ENCODE assay signal across 22 mouse cellular contexts in genomic region chrX:107264619-107265018, GRCm38 (mm10). TPM values are rescaled to one million over a fixed set of nuclear protein-coding genes. Genes with fewer than 3 reads are reported as not detected.
DNase-seq lines count a peak whose midpoint lies in the region; ATAC-seq and TF ChIP-seq lines count a peak whose summit lies in the region.
"Had no signal": no experiment of that assay in that cellular context is flagged by ENCODE, and none has a peak within 500 bp of the region (broad histone marks: within the 10 kb centered on the region; RNA-seq: fewer than 3 reads in every experiment).

No protein-coding gene starts in this region.

- no peak for TF ChIP-seq EP300 in MEL (IDR thresholded peaks at IDR 0.05; ENCODE audit: low read depth in 1 of 2, low read length in 2 of 2)

- no peak for TF ChIP-seq RAD21 in MEL (IDR thresholded peaks at IDR 0.05; ENCODE audit: low read depth, low read length)

- no peak overlapping the region for H3K4me3 ChIP-seq in MEL (ENCODE audit: control insufficient read depth in 1 of 2, insufficient read depth in 1 of 2, low read depth in 2 of 2, low read length in 2 of 2)
- H3K4me3 ChIP-seq in liver, embryonic 11.5 days (ENCODE audit: low read depth, low read length): no peak overlapping the region
- no peak overlapping the region for H3K4me3 ChIP-seq in hindbrain, postnatal 0 days (ENCODE audit: low read length)
- H3K4me3 ChIP-seq: embryonic facial prominence, embryonic 13.5 days; forebrain, embryonic 12.5 days; heart, embryonic 12.5 days; hindbrain, embryonic 15.5 days had no signal

- H3K9me3 ChIP-seq in MEL (replicated peaks; ENCODE audit: insufficient read depth, low read length): no peaks in the 10 kb centered on the region
- no peaks in the 10 kb centered on the region for H3K9me3 ChIP-seq in liver, embryonic 11.5 days (ENCODE audit: control insufficient read depth, low read length)
- no peaks in the 10 kb centered on the region for H3K9me3 ChIP-seq in hindbrain, postnatal 0 days (ENCODE audit: low read length)
- H3K9me3 ChIP-seq: embryonic facial prominence, embryonic 13.5 days; forebrain, embryonic 12.5 days; heart, embryonic 12.5 days; hindbrain, embryonic 15.5 days had no signal

- 42% methylated on average over 1 of the region's 1 CpGs for WGBS in liver, embryonic 11.5 days
- WGBS in hindbrain, postnatal 0 days: 28% methylated on average over 1 of the region's 1 CpGs

- no peaks in the 10 kb centered on the region for H3K79me2 ChIP-seq in MEL (ENCODE audit: control insufficient read depth, insufficient read depth, low read length, poor library complexity)

- peak; percentile 34 for DNase-seq in MEL (ENCODE audit: low read depth, low spot score)
- DNase-seq in thymus, postnatal 36 days: no peak
- DNase-seq in liver, embryonic 11.5 days (ENCODE audit: low spot score): no peak
- no peak for DNase-seq in hindbrain, postnatal 0 days (ENCODE audit: low spot score)
- DNase-seq in left cerebral cortex, postnatal 14 days (ENCODE audit: low spot score in 2 of 2): no peak
- DNase-seq: adrenal gland, postnatal 14 days; cerebellum, adult 11 months; cerebellum, adult 8-10 months; cerebellum, postnatal 14 days; gastrocnemius, postnatal 14 days had no signal

- no peak overlapping the region for H3K9ac ChIP-seq in MEL (ENCODE audit: control insufficient read depth, low read depth, low read length, poor library complexity, severe bottlenecking)
- H3K9ac ChIP-seq in liver, embryonic 11.5 days (ENCODE audit: low read depth, low read length): no peak overlapping the region
- H3K9ac ChIP-seq in hindbrain, postnatal 0 days (replicated peaks; ENCODE audit: low read length): no peak overlapping the region
- H3K9ac ChIP-seq: embryonic facial prominence, embryonic 13.5 days; forebrain, embryonic 12.5 days; heart, embryonic 12.5 days; hindbrain, embryonic 15.5 days had no signal

- TF ChIP-seq CTCF in MEL (IDR thresholded peaks at IDR 0.05 in 2 of 3, conservative IDR thresholded peaks at IDR 0.05 in 1 of 3; ENCODE audit: control insufficient read depth in 1 of 3, insufficient read depth in 1 of 3, low read depth in 2 of 3, low read length in 3 of 3, poor library complexity in 1 of 3, severe bottlenecking in 1 of 3): no peak
- TF ChIP-seq CTCF in hindbrain, postnatal 0 days (IDR thresholded peaks at IDR 0.05; ENCODE audit: low read depth): no peak

- H3K4me1 ChIP-seq in MEL (ENCODE audit: control insufficient read depth in 1 of 2, insufficient read depth in 2 of 2, low read length in 2 of 2): no peaks in the 10 kb centered on the region
- no peaks in the 10 kb centered on the region for H3K4me1 ChIP-seq in liver, embryonic 11.5 days (replicated peaks; ENCODE audit: control insufficient read depth, insufficient read depth, low read length)
- H3K4me1 ChIP-seq in hindbrain, postnatal 0 days (ENCODE audit: insufficient read depth, low read length): no peaks in the 10 kb centered on the region
- H3K4me1 ChIP-seq: embryonic facial prominence, embryonic 13.5 days; forebrain, embryonic 12.5 days; heart, embryonic 12.5 days; hindbrain, embryonic 15.5 days had no signal

- ATAC-seq in common myeloid progenitor, adult 5-6 weeks (replicated peaks; ENCODE audit: low read depth, poor library complexity, severe bottlenecking): peak; percentile 60; the same call in 1 of the 2 replicates
- ATAC-seq in megakaryocyte progenitor cell, adult 5-6 weeks (replicated peaks; ENCODE audit: poor library complexity): peak; percentile 78
- no peak for ATAC-seq in liver, embryonic 11.5 days (replicated peaks; ENCODE audit: low FRiP score)
- ATAC-seq in hindbrain, postnatal 0 days: no peak
- ATAC-seq: CD4-positive, CD25-positive, alpha-beta regulatory T cell, adult 4 months; forebrain, embryonic 16.5 days; inflammation-experienced regulatory T-cells, adult 6 months; intestine, postnatal 0 days had no signal

- no peaks in the 10 kb centered on the region for H3K27me3 ChIP-seq in MEL (ENCODE audit: control insufficient read depth in 1 of 2, insufficient read depth in 2 of 2, low read length in 2 of 2)
- H3K27me3 ChIP-seq in liver, embryonic 11.5 days (replicated peaks; ENCODE audit: control insufficient read depth, insufficient read depth, low read length): no peaks in the 10 kb centered on the region
- no peaks in the 10 kb centered on the region for H3K27me3 ChIP-seq in hindbrain, postnatal 0 days (ENCODE audit: insufficient read depth, low read length)
- H3K27me3 ChIP-seq: embryonic facial prominence, embryonic 13.5 days; forebrain, embryonic 12.5 days; heart, embryonic 12.5 days; hindbrain, embryonic 15.5 days had no signal

- no peak overlapping the region for H3K27ac ChIP-seq in MEL (ENCODE audit: control insufficient read depth, low read depth, low read length)
- H3K27ac ChIP-seq in liver, embryonic 11.5 days (ENCODE audit: low read depth, low read length): no peak overlapping the region
- no peak overlapping the region for H3K27ac ChIP-seq in hindbrain, postnatal 0 days
- H3K27ac ChIP-seq: embryonic facial prominence, embryonic 13.5 days; forebrain, embryonic 12.5 days; hindbrain, embryonic 15.5 days had no signal

- TF ChIP-seq POLR2A in MEL (IDR thresholded peaks at IDR 0.05; ENCODE audit: control insufficient read depth in 1 of 2, insufficient read depth in 1 of 2, low read depth in 1 of 2, low read length in 2 of 2, poor library complexity in 1 of 2): no peak

- H3K4me2 ChIP-seq in liver, embryonic 11.5 days: no peak overlapping the region
- no peak overlapping the region for H3K4me2 ChIP-seq in hindbrain, postnatal 0 days (ENCODE audit: low read depth, low read length)
- H3K4me2 ChIP-seq: embryonic facial prominence, embryonic 13.5 days; forebrain, embryonic 12.5 days; heart, embryonic 12.5 days; hindbrain, embryonic 15.5 days had no signal

- H3K36me3 ChIP-seq in MEL (ENCODE audit: control insufficient read depth in 1 of 2, insufficient read depth in 2 of 2, low read length in 2 of 2): peaks cover 0 to 2% of the 10 kb centered on the region in 2 experiments; a peak in 2 of 4 replicates
- no peaks in the 10 kb centered on the region for H3K36me3 ChIP-seq in liver, embryonic 11.5 days (ENCODE audit: control insufficient read depth, insufficient read depth, low read length)
- H3K36me3 ChIP-seq in hindbrain, postnatal 0 days (ENCODE audit: insufficient read depth, low read length): no peaks in the 10 kb centered on the region
- H3K36me3 ChIP-seq: embryonic facial prominence, embryonic 13.5 days; forebrain, embryonic 12.5 days; heart, embryonic 12.5 days; hindbrain, embryonic 15.5 days had no signal

- intact Hi-C loops in left cerebral cortex, postnatal 14 days (cut with DNase I): no loop called here

TF ChIP-seq in MEL, 35 proteins besides CTCF, POLR2A, EP300 and RAD21:
- no peak for TF ChIP-seq MYB (IDR thresholded peaks at IDR 0.05; ENCODE audit: low read depth, low read length)
- no peak for TF ChIP-seq UBTF (IDR thresholded peaks at IDR 0.05; ENCODE audit: borderline replicate concordance, insufficient read depth, low read depth, low read length)
- TF ChIP-seq MYC (IDR thresholded peaks at IDR 0.05; ENCODE audit: low read depth, low read length): no peak
- TF ChIP-seq SMC3 (IDR thresholded peaks at IDR 0.05; ENCODE audit: low read depth, low read length): no peak

RNA-seq across cellular contexts. Expression of gene Gpr174, which starts 8.9 kb away (rescaled TPM):
- 1.1 and 2.6 TPM in 2 replicates for total RNA-seq in MEL (2012; rRNA removed)
- polyA plus RNA-seq in MEL (2012; ENCODE audit: insufficient read depth in 1 of 2, insufficient read length in 2 of 2, low read depth in 1 of 2, low replicate concordance in 2 of 2, missing spikeins in 1 of 2): 1 to 10 TPM in 1 of 2 experiments, not detected in 1; 2.8 TPM
- 0.14 and 0.34 TPM in 2 replicates for total RNA-seq in common myeloid progenitor, adult 5-6 weeks (2017)
- 0.17 and 0.29 TPM in 2 replicates for total RNA-seq in megakaryocyte progenitor cell, adult 5-6 weeks (2015)
- 0.21 and 0.68 TPM in 2 replicates for total RNA-seq in megakaryocyte progenitor cell, adult 5-6 weeks (2017)
- polyA plus RNA-seq in liver, embryonic 11.5 days (2014; fragmentation: Nextera tagmentation; extraction: Ambion mirVana): 0.10 and 0.27 TPM in 2 replicates
- not detected in 2 replicates for total RNA-seq in hindbrain, postnatal 0 days (2014; rRNA removed)
- polyA plus RNA-seq in hindbrain, postnatal 0 days (2015; fragmentation: Nextera tagmentation; extraction: Ambion mirVana): 0.04 TPM in 1 of 2 replicates, not detected in the other
- total RNA-seq in left cerebral cortex, postnatal 14 days (2021): not detected
- total RNA-seq: gastrocnemius, adult 18-20 months; gastrocnemius, postnatal 14 days had no signal
- polyA plus RNA-seq: embryonic facial prominence, embryonic 13.5 days; forebrain, embryonic 12.5 days; hindbrain, embryonic 11.5 days; hindbrain, embryonic 15.5 days; intestine, postnatal 0 days had no signal

Comparison
In these comparisons a context has a peak if more than half of its experiments do, and no peak if none do; other contexts are left out.
1. ATAC-seq: peak in common myeloid progenitor, adult 5-6 weeks (single experiment) and megakaryocyte progenitor cell, adult 5-6 weeks (single experiment); none in liver, embryonic 11.5 days (single experiment) and hindbrain, postnatal 0 days (single experiment).